ENCODE assay signal across 11 mouse cellular contexts in genomic region chr9:44645924-44646323, GRCm38 (mm10). TPM values are rescaled to one million over a fixed set of nuclear protein-coding genes. Genes with fewer than 3 reads are reported as not detected.
A peak's percentile ranks its signal among the peaks of the same experiment; 100 is the strongest.
DNase-seq lines count a peak whose midpoint lies in the region; ATAC-seq and TF ChIP-seq lines count a peak whose summit lies in the region.
"Had no signal": no experiment of that assay in that cellular context is flagged by ENCODE, and none has a peak within 500 bp of the region (broad histone marks: within the 10 kb centered on the region; RNA-seq: fewer than 3 reads in every experiment).

No protein-coding gene starts in this region.

- H3K27ac ChIP-seq in liver, embryonic 14.5 days = no peak overlapping the region
- H3K27ac ChIP-seq: embryonic facial prominence, embryonic 15.5 days; hindbrain, postnatal 0 days; limb, embryonic 15.5 days had no signal

- no peaks in the 10 kb centered on the region for H3K27me3 ChIP-seq in liver, embryonic 14.5 days (ENCODE audit: control insufficient read depth, insufficient read depth, low read length)
- H3K27me3 ChIP-seq: embryonic facial prominence, embryonic 15.5 days; limb, embryonic 15.5 days had no signal

- H3K36me3 ChIP-seq in liver, embryonic 14.5 days (replicated peaks; ENCODE audit: control insufficient read depth, insufficient read depth, low read depth) = no peaks in the 10 kb centered on the region
- H3K36me3 ChIP-seq: embryonic facial prominence, embryonic 15.5 days had no signal

- ATAC-seq in liver, embryonic 14.5 days (ENCODE audit: insufficient read depth) = peak; percentile 53; the same call in 1 of the 2 replicates
- ATAC-seq in frontal cortex, adult (ENCODE audit: low TSS enrichment) = no peak
- ATAC-seq: hindbrain, postnatal 0 days had no signal

- 26% methylated on average over 15 of the region's 15 CpGs for WGBS in liver, embryonic 14.5 days (ENCODE audit: insufficient replicate concordance)

- H3K9ac ChIP-seq in liver, embryonic 14.5 days (replicated peaks) = no peak overlapping the region
- H3K9ac ChIP-seq: embryonic facial prominence, embryonic 15.5 days; limb, embryonic 15.5 days had no signal

- H3K4me3 ChIP-seq in liver, embryonic 14.5 days (ENCODE audit: insufficient read depth in 1 of 2, low read depth in 2 of 2, low read length in 2 of 2) = no peak overlapping the region
- H3K4me3 ChIP-seq: embryonic facial prominence, embryonic 15.5 days; limb, embryonic 15.5 days had no signal

- H3K4me1 ChIP-seq in liver, embryonic 14.5 days (replicated peaks; ENCODE audit: control insufficient read depth in 2 of 2, insufficient read depth in 2 of 2, low read length in 1 of 2) = peaks cover 0 to 2% of the 10 kb centered on the region in 2 experiments; a peak in 1 of 4 replicates
- H3K4me1 ChIP-seq: limb, embryonic 15.5 days had no signal

- TF ChIP-seq EP300 in liver, embryonic 14.5 days (IDR thresholded peaks at IDR 0.05; ENCODE audit: low read depth) = no peak

- no peaks in the 10 kb centered on the region for H3K9me3 ChIP-seq in liver, embryonic 14.5 days (ENCODE audit: control insufficient read depth, low read length)
- H3K9me3 ChIP-seq: embryonic facial prominence, embryonic 15.5 days; limb, embryonic 15.5 days had no signal

- no peak for TF ChIP-seq CTCF in liver, embryonic 14.5 days (IDR thresholded peaks at IDR 0.05; ENCODE audit: low read depth)

- peak; percentile 85 for DNase-seq in CD4-positive, CD25-positive, alpha-beta regulatory T cell, adult 2 months (ENCODE audit: low read depth, low spot score)
- peak; percentile 38 for DNase-seq in MN1 (ENCODE audit: low spot score)
- no peak for DNase-seq in liver, embryonic 14.5 days (ENCODE audit: low read depth in 3 of 3, low spot score in 3 of 3)
- peak; percentile 80 to 81 for DNase-seq in spleen, adult 18-20 months
- no peak for DNase-seq in c-Kit-positive CD71-positive TER-119-positive erythroid progenitor cells, embryonic 14.5 days (ENCODE audit: low spot score)
- DNase-seq in frontal cortex, postnatal 25 days (ENCODE audit: low spot score in 2 of 2) = no peak
- DNase-seq in kidney, adult 18-20 months = no peak

- H3K4me2 ChIP-seq in liver, embryonic 14.5 days (ENCODE audit: low read depth) = peak overlapping the region; percentile 46
- H3K4me2 ChIP-seq: embryonic facial prominence, embryonic 15.5 days; limb, embryonic 15.5 days had no signal

RNA-seq across cellular contexts. Expression of gene Treh, which starts 27.1 kb away (rescaled TPM):
- polyA plus RNA-seq in liver, embryonic 14.5 days (2012; rRNA removed) = not detected in 2 replicates
- polyA plus RNA-seq in liver, embryonic 14.5 days (2014; fragmentation: Nextera tagmentation; extraction: Ambion mirVana) = not detected in 2 replicates
- polyA plus RNA-seq: embryonic facial prominence, embryonic 15.5 days; hindbrain, postnatal 0 days; limb, embryonic 15.5 days had no signal

RNA-seq across cellular contexts. Expression of gene Ddx6, which starts 41.2 kb away (rescaled TPM):
- polyA plus RNA-seq in liver, embryonic 14.5 days (2012; rRNA removed) = 6.4 and 9.4 TPM in 2 replicates
- polyA plus RNA-seq in liver, embryonic 14.5 days (2014; fragmentation: Nextera tagmentation; extraction: Ambion mirVana) = 4.4 and 4.9 TPM in 2 replicates

Comparison
In these comparisons a context has a peak if more than half of its experiments do, and no peak if none do; other contexts are left out.
1. DNase-seq: peak in CD4-positive, CD25-positive, alpha-beta regulatory T cell, adult 2 months (single experiment), MN1 (single experiment) and spleen, adult 18-20 months (2 of 2); none in liver, embryonic 14.5 days (0 of 3), c-Kit-positive CD71-positive TER-119-positive erythroid progenitor cells, embryonic 14.5 days (single experiment), frontal cortex, postnatal 25 days (0 of 2) and kidney, adult 18-20 months (single experiment).